Mouse (Mus musculus) olfactory bulb, adult 2 months (tissue): ENCODE measurements at regions not wholly inside any gene's neighbourhood (a gene's known extent, or its start where the extent isn't known, plus 50 kb on each side); places are given as distances from the start of the nearest gene placed in this dataset.

Experiments
- CTCF ChIP-seq: fragments of 200-500 bp; IDR thresholded peaks from 2 replicates; pipeline ENCODE4 v1.5.1; 2012; ENCODE audit warnings: low read depth, mild to moderate bottlenecking, low read length, moderate library complexity; ENCODE audit not compliant: insufficient read depth
- POLR2A ChIP-seq: fragments of 200-500 bp; IDR thresholded peaks from 2 replicates; pipeline ENCODE4 v1.6.1; 2012; ENCODE audit warnings: mild to moderate bottlenecking, low read depth, low read length, moderate library complexity; ENCODE audit not compliant: insufficient read depth

- TF ChIP-seq CTCF: no peak
- TF ChIP-seq POLR2A: no peak
Measured at GRCm38 (mm10) chr9:59202654-59203514, 88.5 kb upstream of the Adpgk start.
